27 mouse cellular contexts compared by ENCODE assay signal in genomic region chr13:56458001-56458400, GRCm38 (mm10). TPM values are rescaled to one million over a fixed set of nuclear protein-coding genes. Genes with fewer than 3 reads are reported as not detected.
DNase-seq lines count a peak whose midpoint lies in the region; ATAC-seq and TF ChIP-seq lines count a peak whose summit lies in the region.
"Had no signal": no experiment of that assay in that cellular context is flagged by ENCODE, and none has a peak within 500 bp of the region (broad histone marks: within the 10 kb centered on the region; RNA-seq: fewer than 3 reads in every experiment).

No protein-coding gene starts in this region.

- POLR2A ChIA-PET in Patski (lab: Charles Lee) = no interaction called here

- in situ Hi-C loops in Patski (cut with MboI; ENCODE audit: low pct_unique_long_range_greater_than_20kb) = no loop called here

- no peaks in the 10 kb centered on the region for H3K9me3 ChIP-seq in intestine, embryonic 16.5 days (ENCODE audit: control insufficient read depth, low read length)
- H3K9me3 ChIP-seq: forebrain, embryonic 13.5 days; heart, embryonic 10.5 days; hindbrain, embryonic 10.5 days had no signal

- no peak for TF ChIP-seq CTCF in Patski (IDR thresholded peaks at IDR 0.05)

- H3K4me1 ChIP-seq in intestine, embryonic 16.5 days (ENCODE audit: control insufficient read depth, insufficient read depth, low read length) = peaks cover 6% of the 10 kb centered on the region; the same call in 1 of the 2 replicates
- H3K4me1 ChIP-seq: forebrain, embryonic 13.5 days; heart, embryonic 10.5 days; megakaryocyte, embryonic 14.5 days had no signal

- H3K9ac ChIP-seq in intestine, embryonic 16.5 days (ENCODE audit: low read depth, low read length) = no peak overlapping the region
- H3K9ac ChIP-seq: forebrain, embryonic 13.5 days had no signal

- no peak overlapping the region for H3K27ac ChIP-seq in intestine, embryonic 16.5 days (ENCODE audit: low read length)
- H3K27ac ChIP-seq: forebrain, embryonic 13.5 days; heart, embryonic 10.5 days; hindbrain, embryonic 10.5 days; hindbrain, postnatal 0 days; stomach, postnatal 0 days had no signal

- CTCF ChIA-PET in Patski (lab: Charles Lee) = interaction anchor here (1.1 kb wide), 1 partner anchor 15 kb away, joined by 3 read pairs; no protein-coding TSS in a partner anchor

- no peaks in the 10 kb centered on the region for H3K36me3 ChIP-seq in intestine, embryonic 16.5 days (ENCODE audit: control insufficient read depth, insufficient read depth, low read length)
- H3K36me3 ChIP-seq: G1E; heart, embryonic 10.5 days; hindbrain, embryonic 10.5 days had no signal

- peak overlapping the region; percentile 39 for H3K4me2 ChIP-seq in intestine, embryonic 16.5 days (ENCODE audit: low read depth, low read length)
- H3K4me2 ChIP-seq: forebrain, embryonic 13.5 days had no signal

- 41% methylated on average over 9 of the region's 9 CpGs for WGBS in intestine, embryonic 16.5 days

- no peaks in the 10 kb centered on the region for H3K27me3 ChIP-seq in Patski
- no peaks in the 10 kb centered on the region for H3K27me3 ChIP-seq in intestine, embryonic 16.5 days (replicated peaks; ENCODE audit: control insufficient read depth, insufficient read depth, low read length)

- peak; percentile 39 for ATAC-seq in Patski
- no peak for ATAC-seq in intestine, embryonic 16.5 days
- ATAC-seq: forebrain, embryonic 13.5 days; hindbrain, postnatal 0 days; midbrain, embryonic 16.5 days had no signal

- peak overlapping the region; percentile 12 for H3K4me3 ChIP-seq in intestine, embryonic 16.5 days (ENCODE audit: low read length)
- H3K4me3 ChIP-seq: forebrain, embryonic 13.5 days; heart, embryonic 10.5 days; hindbrain, embryonic 10.5 days; megakaryocyte, embryonic 14.5 days had no signal

- peak; percentile 78 for DNase-seq in heart, adult 11 months
- DNase-seq in heart, adult 18-20 months = no peak
- DNase-seq in kidney, postnatal 36 days = peak; percentile 22 to 62
- DNase-seq in kidney, postnatal 14 days = no peak
- DNase-seq in Patski (ENCODE audit: low read depth, low spot score) = no peak
- DNase-seq in embryo, embryonic 9.5 days (ENCODE audit: extremely low spot score) = no peak
- DNase-seq in spleen, postnatal 4 days (ENCODE audit: low spot score in 2 of 2) = no peak
- DNase-seq: adrenal gland, postnatal 25 days; cerebellum, adult 18-20 months; cerebellum, postnatal 25 days; gastrocnemius, postnatal 25 days; lung, adult 2 months; right cerebral cortex, postnatal 4 days had no signal

RNA-seq across cellular contexts. Expression of gene Slc25a48, which starts 19.8 kb away (rescaled TPM):
- under 1 TPM; 0.07 to 0.15 TPM for total RNA-seq in heart, adult 18-20 months (2021)
- polyA plus RNA-seq in Patski (2021) = 1.1 TPM
- polyA plus RNA-seq in intestine, embryonic 16.5 days (2015; fragmentation: Nextera tagmentation; extraction: Ambion mirVana) = 0.06 TPM in 1 of 2 replicates, not detected in the other
- total RNA-seq: gastrocnemius, postnatal 25 days; hindbrain, postnatal 0 days had no signal
- polyA plus RNA-seq: forebrain, embryonic 13.5 days; G1E; heart, postnatal 0 days; hindbrain, postnatal 0 days; limb, embryonic 11.5 days; midbrain, embryonic 16.5 days had no signal

RNA-seq across cellular contexts. Expression of gene Il9, which starts 24.0 kb away (rescaled TPM):
- not detected for total RNA-seq in heart, adult 18-20 months (2021)
- not detected for polyA plus RNA-seq in Patski (2021)
- polyA plus RNA-seq in intestine, embryonic 16.5 days (2015; fragmentation: Nextera tagmentation; extraction: Ambion mirVana) = not detected in 2 replicates
- total RNA-seq: adrenal gland, postnatal 25 days; G1E; gastrocnemius, postnatal 25 days; hindbrain, postnatal 0 days; layer of hippocampus, adult 8-10 months; left cerebral cortex, adult 18-20 months had no signal
- polyA plus RNA-seq: forebrain, embryonic 13.5 days; G1E; heart, embryonic 10.5 days; heart, postnatal 0 days; hindbrain, embryonic 10.5 days; hindbrain, postnatal 0 days; limb, embryonic 11.5 days; lung, adult 2 months; midbrain, embryonic 16.5 days; stomach, postnatal 0 days had no signal

RNA-seq across cellular contexts. Expression of gene Gm3045, which starts 31.6 kb away (rescaled TPM):
- total RNA-seq in heart, adult 18-20 months (2021) = not detected
- not detected for polyA plus RNA-seq in Patski (2021)
- not detected in 2 replicates for polyA plus RNA-seq in intestine, embryonic 16.5 days (2015; fragmentation: Nextera tagmentation; extraction: Ambion mirVana)
- total RNA-seq: adrenal gland, postnatal 25 days; gastrocnemius, postnatal 25 days; hindbrain, postnatal 0 days; layer of hippocampus, adult 8-10 months; left cerebral cortex, adult 18-20 months had no signal
- polyA plus RNA-seq: forebrain, embryonic 13.5 days; G1E; heart, embryonic 10.5 days; heart, postnatal 0 days; hindbrain, embryonic 10.5 days; hindbrain, postnatal 0 days; limb, embryonic 11.5 days; lung, adult 2 months; midbrain, embryonic 16.5 days; stomach, postnatal 0 days; thymus, postnatal 0 days had no signal

Comparison
In these comparisons a context has a peak if more than half of its experiments do, and no peak if none do; other contexts are left out.
1. DNase-seq: peak in heart, adult 11 months (single experiment) and kidney, postnatal 36 days (2 of 2); none in heart, adult 18-20 months (0 of 2), kidney, postnatal 14 days (single experiment), Patski (single experiment), embryo, embryonic 9.5 days (single experiment) and spleen, postnatal 4 days (0 of 2).